Mouse (Mus musculus): Measurements from ENCODE around the gene Zfp423. TPM values are rescaled to one million over a fixed set of nuclear protein-coding genes. Genes with fewer than 3 reads are reported as not detected.

The Zfp423 gene
- 44.0 and 63.0 TPM in 2 replicates for polyA plus RNA-seq (2014; fragmentation: Nextera tagmentation; extraction: Ambion mirVana)

- 0% methylated on average over 40 of the region's 48 CpGs for WGBS
- H3K9me3 ChIP-seq (ENCODE audit: control insufficient read depth, low read length): no peaks in the 10 kb centered on the region
- H3K4me3 ChIP-seq (replicated peaks; ENCODE audit: low read depth, low read length): peak within 1 kb of the TSS; percentile 95
- ATAC-seq (ENCODE audit: low FRiP score, low TSS enrichment) (peak; percentile 31; the same call in 1 of the 2 replicates), DNase-seq (peak; percentile 81)
- H3K4me2 ChIP-seq (ENCODE audit: low read length): peak within 1 kb of the TSS; percentile 87
- H3K27me3 ChIP-seq (ENCODE audit: control insufficient read depth, insufficient read depth, low read length): peaks cover 9% of the 10 kb centered on the region; the same call in 1 of the 2 replicates
- H3K9ac ChIP-seq (replicated peaks; ENCODE audit: low read length): peak within 1 kb of the TSS; percentile 97
- peak within 1 kb of the TSS; percentile 98 for H3K27ac ChIP-seq (replicated peaks; ENCODE audit: low read depth, low read length)
- H3K36me3 ChIP-seq (ENCODE audit: control insufficient read depth, insufficient read depth, low read length): no peaks in the 10 kb centered on the region
- H3K4me1 ChIP-seq (ENCODE audit: control insufficient read depth, insufficient read depth, low read length): peaks cover 58% of the 10 kb centered on the region
Observed at GRCm38 (mm10) chr8:87959320-87959920, at the start of gene Zfp423. TSS of gene Zfp423 (minus strand) at chr8:87959595.

DNA sequence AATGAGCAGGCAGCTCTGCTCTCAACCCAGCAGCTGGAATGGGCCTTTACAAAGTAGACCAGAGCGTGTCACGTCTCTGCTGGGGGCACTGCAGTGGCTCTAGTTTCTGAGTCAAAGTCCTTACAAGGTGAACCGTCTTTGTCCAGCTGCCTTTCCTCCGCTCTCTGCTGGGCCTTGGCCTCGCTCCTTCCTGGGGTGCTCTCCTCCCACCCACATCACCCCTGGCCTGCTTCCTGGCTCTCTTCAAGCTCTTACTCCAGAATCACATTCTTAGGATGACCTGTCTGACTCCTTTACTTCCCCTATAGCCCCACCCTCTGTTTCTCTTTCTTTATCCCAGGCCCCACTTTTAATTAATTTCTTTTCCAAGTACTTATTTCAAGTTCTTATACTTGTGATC is 47.4 kb upstream of the Zfp423 start:
- Histone ChIP-seq H3K4me3 (replicated peaks; ENCODE audit: low read depth, low read length) (no peak overlapping the region), H3K27ac (replicated peaks; ENCODE audit: low read depth, low read length) (no peak overlapping the region), H3K4me2 (ENCODE audit: low read length) (no peak overlapping the region), H3K9me3 (ENCODE audit: control insufficient read depth, low read length) (no peaks in the 10 kb centered on the region), H3K9ac (replicated peaks; ENCODE audit: low read length) (no peak overlapping the region), H3K36me3 (ENCODE audit: control insufficient read depth, insufficient read depth, low read length) (no peaks in the 10 kb centered on the region), H3K27me3 (ENCODE audit: control insufficient read depth, insufficient read depth, low read length) (no peaks in the 10 kb centered on the region), H3K4me1 (ENCODE audit: control insufficient read depth, insufficient read depth, low read length) (peaks cover 2% of the 10 kb centered on the region; the same call in 1 of the 2 replicates)
- no peak for DNase-seq
- 72% methylated on average over 5 of the region's 5 CpGs for WGBS
- no peak for ATAC-seq (ENCODE audit: low FRiP score, low TSS enrichment)

DNA sequence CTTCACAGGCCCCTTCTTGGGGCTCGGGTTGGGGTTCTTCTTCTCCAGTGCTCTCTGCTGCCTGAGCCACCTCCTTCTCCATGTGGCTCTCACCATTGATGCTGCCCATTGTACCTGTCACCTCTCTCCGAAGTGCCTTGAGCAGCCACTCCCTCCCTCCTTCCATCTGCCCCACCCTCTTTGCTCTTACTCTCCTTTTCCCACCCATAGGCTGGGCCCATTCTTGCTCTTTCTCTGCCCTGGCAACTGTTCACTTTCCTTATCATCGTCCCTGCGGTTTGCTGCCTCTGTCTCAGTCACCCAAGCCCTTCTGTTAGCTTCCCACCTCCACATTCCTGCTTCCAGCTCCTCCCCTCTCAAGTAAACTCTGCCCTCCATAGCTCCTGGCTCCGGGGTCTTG is 25.4 kb upstream of the Zfp423 start:
- Histone ChIP-seq H3K9me3 (ENCODE audit: control insufficient read depth, low read length) (no peaks in the 10 kb centered on the region), H3K4me3 (replicated peaks; ENCODE audit: low read depth, low read length) (no peak overlapping the region), H3K4me1 (ENCODE audit: control insufficient read depth, insufficient read depth, low read length) (0 out of 2 replicates have a peak, but pooled peaks cover 3% of the 10 kb centered on the region), H3K36me3 (ENCODE audit: control insufficient read depth, insufficient read depth, low read length) (no peaks in the 10 kb centered on the region), H3K9ac (replicated peaks; ENCODE audit: low read length) (no peak overlapping the region), H3K27me3 (ENCODE audit: control insufficient read depth, insufficient read depth, low read length) (no peaks in the 10 kb centered on the region), H3K27ac (replicated peaks; ENCODE audit: low read depth, low read length) (no peak overlapping the region), H3K4me2 (ENCODE audit: low read length) (no peak overlapping the region)
- 60% methylated on average over 5 of the region's 5 CpGs for WGBS
- DNase-seq: no peak
- no peak for ATAC-seq (ENCODE audit: low FRiP score, low TSS enrichment)

DNA sequence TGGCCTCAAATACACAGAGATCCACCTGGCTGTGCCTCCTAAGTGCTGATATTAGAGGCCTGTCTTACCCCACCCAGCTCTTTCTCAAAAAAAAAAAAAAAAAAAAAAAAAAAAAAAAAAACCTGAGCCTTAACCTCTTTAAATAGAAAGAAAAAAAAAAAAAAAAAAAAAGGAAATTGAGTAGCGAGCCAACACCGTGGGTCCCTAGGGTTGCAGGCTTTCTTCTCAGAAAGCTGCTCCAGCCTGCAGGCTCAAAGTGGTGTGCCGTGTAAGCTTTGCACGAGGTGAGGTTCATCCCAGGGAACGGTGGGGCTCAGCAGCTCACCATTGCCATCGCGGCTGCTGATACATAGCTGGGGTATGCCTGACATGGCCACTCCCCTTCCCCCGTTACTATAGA is 24.6 kb upstream of the Zfp423 start:
- DNase-seq: peak; percentile 26
- H3K4me2 ChIP-seq (ENCODE audit: low read length): no peak overlapping the region
- no peak overlapping the region for H3K9ac ChIP-seq (replicated peaks; ENCODE audit: low read length)
- no peak overlapping the region for H3K4me3 ChIP-seq (replicated peaks; ENCODE audit: low read depth, low read length)
- 45% methylated on average over 8 of the region's 8 CpGs for WGBS
- H3K36me3 ChIP-seq (ENCODE audit: control insufficient read depth, insufficient read depth, low read length): no peaks in the 10 kb centered on the region
- H3K9me3 ChIP-seq (ENCODE audit: control insufficient read depth, low read length): no peaks in the 10 kb centered on the region
- no peaks in the 10 kb centered on the region for H3K27me3 ChIP-seq (ENCODE audit: control insufficient read depth, insufficient read depth, low read length)
- H3K27ac ChIP-seq (replicated peaks; ENCODE audit: low read depth, low read length): no peak overlapping the region
- no peak for ATAC-seq (ENCODE audit: low FRiP score, low TSS enrichment)
- 0 out of 2 replicates have a peak, but pooled peaks cover 3% of the 10 kb centered on the region for H3K4me1 ChIP-seq (ENCODE audit: control insufficient read depth, insufficient read depth, low read length)

DNA sequence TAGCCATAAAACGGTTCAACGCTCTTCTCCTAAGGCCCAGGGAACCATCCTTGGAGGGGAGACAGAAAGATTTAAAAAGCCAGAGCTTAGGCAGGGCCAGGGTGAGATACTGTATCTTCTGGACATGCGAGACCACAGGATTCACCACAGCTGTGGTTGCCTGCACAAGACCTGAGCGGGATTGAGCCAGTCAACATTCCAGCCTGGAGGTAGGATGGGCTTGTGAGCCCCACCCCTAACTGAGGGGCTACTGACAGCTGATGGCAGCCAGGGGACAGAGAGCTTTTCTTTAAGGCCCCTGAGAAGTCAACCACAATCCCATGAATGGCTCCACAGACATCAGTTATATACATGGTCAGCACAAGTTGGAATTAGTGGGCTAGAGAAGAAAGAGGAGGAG is 23.5 kb upstream of the Zfp423 start:
- no peak overlapping the region for H3K4me3 ChIP-seq (replicated peaks; ENCODE audit: low read depth, low read length)
- H3K4me1 ChIP-seq (ENCODE audit: control insufficient read depth, insufficient read depth, low read length): 0 out of 2 replicates have a peak, but pooled peaks cover 3% of the 10 kb centered on the region
- H3K27me3 ChIP-seq (ENCODE audit: control insufficient read depth, insufficient read depth, low read length): no peaks in the 10 kb centered on the region
- H3K4me2 ChIP-seq (ENCODE audit: low read length): no peak overlapping the region
- ATAC-seq (ENCODE audit: low FRiP score, low TSS enrichment) (no peak), DNase-seq (no peak)
- H3K36me3 ChIP-seq (ENCODE audit: control insufficient read depth, insufficient read depth, low read length): no peaks in the 10 kb centered on the region
- no peak overlapping the region for H3K9ac ChIP-seq (replicated peaks; ENCODE audit: low read length)
- H3K9me3 ChIP-seq (ENCODE audit: control insufficient read depth, low read length): no peaks in the 10 kb centered on the region
- WGBS: 91% methylated on average over 4 of the region's 4 CpGs
- no peak overlapping the region for H3K27ac ChIP-seq (replicated peaks; ENCODE audit: low read depth, low read length)

DNA sequence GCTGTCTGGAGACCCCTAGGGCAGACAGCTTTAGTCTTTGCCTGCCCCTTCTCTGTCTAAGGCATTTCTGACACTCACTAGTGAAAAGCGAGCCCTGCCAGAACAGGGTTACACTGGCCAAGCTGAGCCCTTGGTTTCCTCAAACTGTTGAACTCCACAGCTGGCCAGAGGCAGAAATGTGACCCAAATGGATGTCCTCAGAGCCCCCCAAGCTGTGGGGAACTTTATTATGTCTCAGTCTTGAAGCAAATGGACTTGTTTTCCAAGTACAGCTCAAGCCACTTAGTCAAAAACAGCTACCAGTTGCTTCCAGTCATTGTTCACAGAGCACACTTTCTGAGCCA is 16.0 kb upstream of the Zfp423 start:
- 3% methylated on average over 1 of the region's 1 CpGs for WGBS
- DNase-seq: peak; percentile 19
- ATAC-seq (ENCODE audit: low FRiP score, low TSS enrichment): no peak
- Histone ChIP-seq H3K9ac (replicated peaks; ENCODE audit: low read length) (no peak overlapping the region), H3K27me3 (ENCODE audit: control insufficient read depth, insufficient read depth, low read length) (0 out of 2 replicates have a peak, but pooled peaks cover 2% of the 10 kb centered on the region), H3K4me2 (ENCODE audit: low read length) (no peak overlapping the region), H3K4me3 (replicated peaks; ENCODE audit: low read depth, low read length) (no peak overlapping the region), H3K27ac (replicated peaks; ENCODE audit: low read depth, low read length) (no peak overlapping the region), H3K36me3 (ENCODE audit: control insufficient read depth, insufficient read depth, low read length) (no peaks in the 10 kb centered on the region), H3K4me1 (ENCODE audit: control insufficient read depth, insufficient read depth, low read length) (peaks cover 16% of the 10 kb centered on the region), H3K9me3 (ENCODE audit: control insufficient read depth, low read length) (no peaks in the 10 kb centered on the region)

DNA sequence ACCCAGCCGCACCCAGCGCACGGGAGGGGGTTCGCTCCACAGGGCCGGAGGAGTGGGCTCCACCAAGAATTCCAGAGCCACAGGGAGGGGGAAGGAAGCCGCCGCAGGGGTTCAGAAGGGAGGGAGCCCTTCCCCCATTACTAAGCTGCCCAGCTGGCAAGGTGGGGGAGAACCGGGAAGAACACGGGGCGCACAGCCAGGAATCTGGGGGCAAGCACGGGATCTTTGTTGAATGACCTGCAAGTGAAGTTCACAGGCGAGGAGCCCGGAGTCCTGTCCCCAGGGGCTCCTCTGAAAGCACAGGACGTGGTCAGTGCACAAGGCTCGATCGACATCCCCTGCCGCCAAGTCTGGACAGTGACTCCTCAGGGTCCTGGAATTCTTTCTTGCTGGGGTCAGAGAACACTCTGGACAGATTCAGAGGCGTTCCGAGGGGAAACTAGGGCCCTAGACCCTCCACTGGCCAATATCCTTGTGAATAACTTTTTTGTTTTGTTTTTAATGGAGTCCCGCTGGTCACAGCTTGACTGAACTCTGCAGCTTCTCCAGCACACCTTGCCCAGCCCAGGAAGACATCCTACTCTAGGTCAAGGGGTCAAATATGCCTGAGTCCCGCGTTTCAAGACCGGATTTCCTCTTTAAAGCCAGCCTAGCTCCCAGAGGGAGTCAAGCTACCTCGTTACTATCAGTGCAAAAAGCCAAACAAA is 15.5 kb upstream of the Zfp423 start:
- no peak overlapping the region for H3K27ac ChIP-seq (replicated peaks; ENCODE audit: low read depth, low read length)

DNA sequence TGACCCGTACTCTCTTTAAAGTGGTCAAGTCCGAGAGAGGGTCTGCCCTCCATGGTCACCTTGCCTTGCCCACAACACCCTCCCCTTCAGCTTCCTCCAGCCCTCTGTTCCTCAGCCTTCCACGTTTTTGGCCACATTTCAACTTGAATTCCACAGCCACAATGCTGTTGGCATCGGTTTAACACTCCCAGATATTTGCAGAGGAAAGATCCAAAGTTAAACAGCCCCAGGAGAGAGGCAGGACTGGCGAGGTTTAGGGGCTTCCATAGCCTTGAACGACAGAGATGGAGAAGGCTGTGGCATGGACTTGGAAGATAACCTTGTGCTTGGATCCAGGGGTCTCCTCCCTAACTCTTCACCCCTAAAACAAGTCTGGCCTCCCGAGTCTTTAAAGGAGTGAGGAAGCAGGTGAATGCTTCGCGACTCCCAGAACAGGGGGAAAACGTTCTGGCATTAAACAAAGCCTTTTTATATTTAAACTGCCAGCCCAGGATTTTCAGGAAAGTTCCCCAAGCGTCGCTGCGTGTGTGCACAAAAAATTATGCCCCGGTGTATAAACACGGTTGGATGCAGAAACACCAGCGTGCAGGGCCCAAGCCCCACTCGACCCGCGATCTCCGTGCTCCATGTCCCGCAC is 14.8 kb upstream of the Zfp423 start:
- Histone ChIP-seq H3K9me3 (ENCODE audit: control insufficient read depth, low read length) (no peaks in the 10 kb centered on the region), H3K4me2 (ENCODE audit: low read length) (peak overlapping the region; percentile 53), H3K27me3 (ENCODE audit: control insufficient read depth, insufficient read depth, low read length) (0 out of 2 replicates have a peak, but pooled peaks cover 2% of the 10 kb centered on the region), H3K4me1 (ENCODE audit: control insufficient read depth, insufficient read depth, low read length) (peaks cover 16% of the 10 kb centered on the region), H3K9ac (replicated peaks; ENCODE audit: low read length) (peak overlapping the region; percentile 39; the same call in 1 of the 2 replicates), H3K4me3 (replicated peaks; ENCODE audit: low read depth, low read length) (0 out of 2 replicates have a peak overlapping the region, but pooled peaks have one; percentile 17), H3K27ac (replicated peaks; ENCODE audit: low read depth, low read length) (0 out of 2 replicates have a peak overlapping the region, but pooled peaks have one; percentile 20), H3K36me3 (ENCODE audit: control insufficient read depth, insufficient read depth, low read length) (no peaks in the 10 kb centered on the region)
- DNase-seq (peak; percentile 45), ATAC-seq (ENCODE audit: low FRiP score, low TSS enrichment) (no peak)
- WGBS: 10% methylated on average over 21 of the region's 21 CpGs

More for the DNA sequence above, 15.5 kb upstream of the Zfp423 start:
- no peaks in the 10 kb centered on the region for H3K9me3 ChIP-seq (ENCODE audit: control insufficient read depth, low read length)
- ATAC-seq (ENCODE audit: low FRiP score, low TSS enrichment) (no peak), DNase-seq (peak; percentile 42)
- H3K9ac ChIP-seq (replicated peaks; ENCODE audit: low read length): peak overlapping the region; percentile 39; the same call in 1 of the 2 replicates
- 0 out of 2 replicates have a peak, but pooled peaks cover 2% of the 10 kb centered on the region for H3K27me3 ChIP-seq (ENCODE audit: control insufficient read depth, insufficient read depth, low read length)
- 5% methylated on average over 24 of the region's 24 CpGs for WGBS
- peaks cover 16% of the 10 kb centered on the region for H3K4me1 ChIP-seq (ENCODE audit: control insufficient read depth, insufficient read depth, low read length)
- peak overlapping the region; percentile 53 for H3K4me2 ChIP-seq (ENCODE audit: low read length)
- H3K4me3 ChIP-seq (replicated peaks; ENCODE audit: low read depth, low read length): 0 out of 2 replicates have a peak overlapping the region, but pooled peaks have one; percentile 17
- no peaks in the 10 kb centered on the region for H3K36me3 ChIP-seq (ENCODE audit: control insufficient read depth, insufficient read depth, low read length)

Data from midbrain, embryonic 14.5 days (tissue).